Mouse (Mus musculus) G1E (cell line): ENCODE measurements around the gene Tchp. TPM values are rescaled to one million over a fixed set of nuclear protein-coding genes. Genes with fewer than 3 reads are reported as not detected.

ENCODE experiments used
- ATAC-seq: 2 replicates; pipeline ENCODE4 v1.8.0; 2016; ENCODE audit warnings: mild to moderate bottlenecking; ENCODE audit not compliant: insufficient number of reproducible peaks, poor library complexity, low FRiP score, severe bottlenecking; ENCODE audit errors: extremely low read depth
- DNase-seq: peaks from one replicate; pipeline ENCODE4 v3.0.0; 2012; ENCODE audit warnings: low spot score
- H3K27me3 ChIP-seq: 2 replicates; pipeline ENCODE4 v1.6.1; 2012; ENCODE audit warnings: mild to moderate bottlenecking, low read length, inconsistent platforms; ENCODE audit not compliant: insufficient read depth
- H3K36me3 ChIP-seq: replicated peaks from 2 replicates; pipeline ENCODE3; 2012; ENCODE audit warnings: mild to moderate bottlenecking, inconsistent platforms
- H3K4me1 ChIP-seq: 2 replicates; pipeline ENCODE4 v1.6.1; 2012; ENCODE audit warnings: low read depth, low read length, inconsistent platforms, mixed read lengths; ENCODE audit not compliant: insufficient read depth
- H3K4me3 ChIP-seq: 2 replicates; pipeline ENCODE4 v1.5.1; 2012; ENCODE audit warnings: low read depth, mild to moderate bottlenecking, inconsistent platforms, low read length, moderate library complexity, mixed read lengths
- H3K9me3 ChIP-seq: replicated peaks from 2 replicates; pipeline ENCODE4 v1.6.1; 2012; ENCODE audit warnings: inconsistent platforms
- CTCF ChIP-seq: IDR thresholded peaks from 2 replicates; pipeline ENCODE4 v1.5.1; 2012; ENCODE audit warnings: low read depth, low read length, inconsistent platforms, mixed read lengths
- GATA1 ChIP-seq: IDR thresholded peaks from 2 replicates; pipeline ENCODE4 v1.6.1; 2012; ENCODE audit warnings: borderline replicate concordance, low read length, inconsistent platforms, mixed read lengths
- GATA2 ChIP-seq: IDR thresholded peaks from 2 replicates; pipeline ENCODE4 v1.6.1; 2012; ENCODE audit warnings: low read depth, low read length, inconsistent platforms, borderline replicate concordance
- POLR2AphosphoS5 ChIP-seq: IDR thresholded peaks from 2 replicates; pipeline ENCODE4 v1.6.1; 2012; ENCODE audit warnings: low read depth, low read length, inconsistent platforms; ENCODE audit not compliant: insufficient replicate concordance
- TAL1 ChIP-seq: conservative IDR thresholded peaks from 2 replicates; pipeline ENCODE4 v1.6.1; 2012; ENCODE audit warnings: low read depth, low read length, inconsistent platforms, mixed read lengths
- polyA plus RNA-seq: library from polyadenylated mRNA; stranded (reverse); fragments of >175 nt; gene quantifications from 2 replicates; pipeline ENCODE4 v1.2.3, GENCODE M21; 2012
- total RNA-seq, 2 experiments: library from RNA; stranded (forward) in 1 of 2; stranded (reverse) in 1 of 2; fragments of 200-1000 nt in 1 of 2; fragments of >200 nt in 1 of 2; fragmentation: Nextera tagmentation in 1 of 2; gene quantifications; 2 replicates each; pipeline ENCODE4 v1.2.3; 2014 to 2017

Tchp gene
- total and polyA plus RNA-seq, 3 experiments: 5.3 to 20.1 (median 11.9) TPM

DNA sequence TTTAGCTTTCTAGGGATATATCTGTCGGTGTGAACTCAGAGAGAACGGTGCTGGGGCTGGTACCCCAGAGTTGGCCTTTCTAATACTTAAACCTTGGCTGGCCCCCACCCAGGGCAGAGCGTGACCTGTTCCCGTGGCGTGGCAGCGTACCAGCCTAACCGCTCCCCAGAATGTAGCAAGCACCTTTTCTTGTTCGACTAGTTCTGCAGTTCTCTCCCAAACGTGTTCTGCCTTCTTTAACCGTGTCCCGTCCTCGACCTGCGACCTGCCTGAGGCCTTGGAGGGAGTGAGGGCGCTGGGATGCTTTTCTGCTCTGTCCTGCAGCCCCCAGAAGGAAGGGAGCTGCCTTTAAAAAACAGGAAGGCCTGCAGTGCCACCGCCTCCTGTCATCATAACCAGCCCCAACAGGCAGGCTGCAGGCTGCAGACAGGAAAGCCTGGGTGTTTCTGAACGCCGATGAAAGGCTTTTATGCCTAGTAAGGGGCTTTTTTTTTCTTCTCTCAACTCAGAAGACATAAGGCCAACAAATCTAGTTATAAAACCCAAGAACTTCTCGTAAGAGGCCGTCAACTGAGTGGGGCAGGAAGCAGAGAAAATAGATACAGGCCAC, 26.8 kb upstream of the Tchp start:
- no peak for TF ChIP-seq TAL1
- TF ChIP-seq GATA1: no peak
- TF ChIP-seq POLR2AphosphoS5: no peak
- no peak for TF ChIP-seq GATA2
- no peak for TF ChIP-seq CTCF
- H3K9me3 ChIP-seq: no peaks in the 10 kb centered on the region
- H3K36me3 ChIP-seq: peaks cover 86% of the 10 kb centered on the region
- peaks cover 9% of the 10 kb centered on the region; the same call in 1 of the 2 replicates for H3K4me1 ChIP-seq
- no peak overlapping the region for H3K4me3 ChIP-seq
- H3K27me3 ChIP-seq: no peaks in the 10 kb centered on the region; the same call in 1 of the 2 replicates
- ATAC-seq (no peak), DNase-seq (no peak)

GRCm38 (mm10) chr5:114681717-114682116, 25.8 kb upstream of the Tchp start:
- H3K27me3 ChIP-seq: no peaks in the 10 kb centered on the region; the same call in 1 of the 2 replicates
- peaks cover 77% of the 10 kb centered on the region for H3K36me3 ChIP-seq
- no peak for ATAC-seq
- no peaks in the 10 kb centered on the region for H3K9me3 ChIP-seq
- no peak for DNase-seq
- TF ChIP-seq CTCF (no peak), GATA2 (no peak), TAL1 (no peak), POLR2AphosphoS5 (no peak), GATA1 (no peak)
- H3K4me1 ChIP-seq: peaks cover 9% of the 10 kb centered on the region; the same call in 1 of the 2 replicates
- no peak overlapping the region for H3K4me3 ChIP-seq

DNA sequence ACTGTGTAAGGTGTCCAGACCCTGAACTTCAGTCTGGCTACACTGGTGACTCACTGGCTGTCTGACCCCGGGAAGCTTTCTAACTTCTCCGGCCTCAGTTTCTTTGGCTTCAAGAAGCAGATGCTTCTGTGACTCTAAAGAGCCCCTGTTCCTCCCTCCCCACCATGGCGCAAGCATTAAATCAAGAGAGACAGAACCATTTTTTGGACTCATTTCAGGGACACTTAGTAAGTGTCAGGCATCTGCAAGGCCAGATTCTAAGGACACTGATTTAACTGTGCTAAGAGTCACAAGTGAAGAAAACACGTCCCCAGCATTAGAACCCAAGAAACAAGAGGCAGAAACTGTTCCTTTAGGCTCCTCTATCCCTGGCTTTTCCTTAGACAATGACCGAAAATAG, 21.6 kb upstream of the Tchp start:
- no peaks in the 10 kb centered on the region; the same call in 1 of the 2 replicates for H3K27me3 ChIP-seq
- H3K36me3 ChIP-seq: peaks cover 54% of the 10 kb centered on the region
- peaks cover 40% of the 10 kb centered on the region for H3K4me1 ChIP-seq
- no peaks in the 10 kb centered on the region for H3K9me3 ChIP-seq
- ATAC-seq (no peak), DNase-seq (no peak)
- TF ChIP-seq CTCF: no peak
- TF ChIP-seq GATA1: no peak
- no peak for TF ChIP-seq POLR2AphosphoS5
- no peak for TF ChIP-seq GATA2
- no peak for TF ChIP-seq TAL1
- H3K4me3 ChIP-seq: no peak overlapping the region

- no peak for ATAC-seq
- no peak overlapping the region for H3K4me3 ChIP-seq
- H3K9me3 ChIP-seq: no peaks in the 10 kb centered on the region
- peaks cover 47% of the 10 kb centered on the region for H3K4me1 ChIP-seq
- no peak for TF ChIP-seq GATA1
- TF ChIP-seq TAL1: no peak
- TF ChIP-seq POLR2AphosphoS5: no peak
- TF ChIP-seq GATA2: no peak
- no peak for TF ChIP-seq CTCF
- H3K36me3 ChIP-seq: peaks cover 49% of the 10 kb centered on the region
- DNase-seq: no peak
- peaks cover 3% of the 10 kb centered on the region; the same call in 1 of the 2 replicates for H3K27me3 ChIP-seq
Observed at GRCm38 (mm10) chr5:114686726-114687210, 20.8 kb upstream of the Tchp start.

- peaks cover 40% of the 10 kb centered on the region for H3K36me3 ChIP-seq
- TF ChIP-seq GATA1: no peak
- TF ChIP-seq TAL1: no peak
- no peak for TF ChIP-seq POLR2AphosphoS5
- TF ChIP-seq CTCF: no peak
- TF ChIP-seq GATA2: no peak
- ATAC-seq: no peak
- no peak for DNase-seq
- no peak overlapping the region for H3K4me3 ChIP-seq
- no peaks in the 10 kb centered on the region for H3K9me3 ChIP-seq
- H3K27me3 ChIP-seq: peaks cover 8% of the 10 kb centered on the region
- H3K4me1 ChIP-seq: peaks cover 52% of the 10 kb centered on the region
Observed at GRCm38 (mm10) chr5:114687901-114688300, 19.7 kb upstream of the Tchp start.

- Histone ChIP-seq H3K4me1 (peaks cover 52% of the 10 kb centered on the region), H3K4me3 (no peak overlapping the region; the same call in 1 of the 2 replicates)
- no peak for DNase-seq
Observed at GRCm38 (mm10) chr5:114688703-114689102, 18.9 kb upstream of the Tchp start.

More at GRCm38 (mm10) chr5:114688703-114689102, 18.9 kb upstream of the Tchp start:
- Histone ChIP-seq H3K36me3 (peaks cover 33% of the 10 kb centered on the region), H3K27me3 (peaks cover 14% of the 10 kb centered on the region), H3K9me3 (no peaks in the 10 kb centered on the region)
- no peak for ATAC-seq
- TF ChIP-seq GATA1 (no peak), TAL1 (no peak), GATA2 (no peak), CTCF (no peak), POLR2AphosphoS5 (no peak)
